Mouse (Mus musculus) liver, embryonic 14.5 days (tissue): ENCODE measurements at regions not wholly inside any gene's neighbourhood (a gene's known extent, or its start where the extent isn't known, plus 50 kb on each side); places are given as distances from the start of the nearest gene placed in this dataset.
"Not testable (repeated sequence)": the region's sequence is repeated elsewhere in the genome, so short reads cannot be mapped to it uniquely, and the experiment has no call there.

Experiments used
- ATAC-seq: fragments of 200-750 bp; cut with Nextera tagmentation; 2 replicates; pipeline ENCODE4 v1.8.0; 2017; ENCODE audit warnings: moderate number of reproducible peaks, mild to moderate bottlenecking, moderate library complexity; ENCODE audit not compliant: insufficient read depth
- DNase-seq, 3 experiments: peaks; one replicate each; pipeline ENCODE4 v3.0.0-alpha.2; 2012 to 2013; ENCODE audit warnings: low read depth in 3 of 3, low spot score in 3 of 3
- H3K27ac ChIP-seq: fragments of 300-500 bp; sonication (generic); 2 replicates; pipeline ENCODE4 v1.5.1; 2014; ENCODE audit warnings: moderate library complexity, mild to moderate bottlenecking, control low read depth, inconsistent platforms
- H3K27me3 ChIP-seq: fragments of 300-500 bp; sonication (generic); 2 replicates; pipeline ENCODE4 v1.6.1; 2014; ENCODE audit warnings: mild to moderate bottlenecking, low read length, moderate library complexity; ENCODE audit not compliant: control insufficient read depth, insufficient read depth
- H3K36me3 ChIP-seq: fragments of 300-500 bp; sonication (generic); replicated peaks from 2 replicates; pipeline ENCODE4 v1.6.1; 2014; ENCODE audit warnings: low read depth; ENCODE audit not compliant: control insufficient read depth, insufficient read depth
- H3K4me1 ChIP-seq, 2 experiments: fragments of 200-500 bp in 1 of 2; fragments of 300-500 bp in 1 of 2; sonication (generic) in 1 of 2; replicated peaks; 2 replicates each; pipeline ENCODE4 v1.6.1; 2012 to 2014; ENCODE audit warnings: antibody characterized with exemption in 1 of 2, inconsistent platforms in 1 of 2, low read length in 1 of 2; ENCODE audit not compliant: control insufficient read depth in 2 of 2, insufficient read depth in 2 of 2
- H3K4me2 ChIP-seq: fragments of 300-500 bp; sonication (generic); 2 replicates; pipeline ENCODE4 v1.6.1; 2014; ENCODE audit warnings: low read depth, mild to moderate bottlenecking, control low read depth, moderate library complexity
- H3K4me3 ChIP-seq, 2 experiments: fragments of 200-500 bp in 1 of 2; fragments of 300-500 bp in 1 of 2; sonication (generic) in 1 of 2; 2 replicates each; pipeline ENCODE4 v1.5.1; 2012 to 2014; ENCODE audit warnings: low read depth in 2 of 2, low read length in 2 of 2, mild to moderate bottlenecking in 2 of 2, control low read depth in 1 of 2, inconsistent platforms in 1 of 2, moderate library complexity in 1 of 2; ENCODE audit not compliant: insufficient read depth in 1 of 2
- H3K9ac ChIP-seq: fragments of 300-500 bp; sonication (generic); replicated peaks from 2 replicates; pipeline ENCODE4 v1.6.1; 2014; ENCODE audit warnings: mild to moderate bottlenecking, control low read depth, moderate library complexity
- H3K9me3 ChIP-seq: fragments of 300-500 bp; sonication (generic); 2 replicates; pipeline ENCODE4 v1.6.1; 2016; ENCODE audit warnings: low read length, mixed read lengths; ENCODE audit not compliant: control insufficient read depth
- CTCF ChIP-seq: IDR thresholded peaks from 2 replicates; pipeline ENCODE4 v1.5.1; 2016; ENCODE audit warnings: antibody characterized with exemption, low read depth, control low read depth
- EP300 ChIP-seq: IDR thresholded peaks from 2 replicates; pipeline ENCODE4 v1.6.1; 2016; ENCODE audit warnings: antibody characterized with exemption, low read depth
- WGBS: fragments of 180-500 bp; shearing (Covaris S2); extraction: QIAGEN DNeasy Blood & Tissue Kit; methylation state at CpG from one replicate; pipeline ENCODE4 v1.1.7; 2014; ENCODE audit not compliant: insufficient replicate concordance; 5-methylcytosine and 5-hydroxymethylcytosine counted together

- H3K9ac ChIP-seq: no peak overlapping the region
- H3K4me2 ChIP-seq: no peak overlapping the region
- DNase-seq: no peak
- no peaks in the 10 kb centered on the region for H3K36me3 ChIP-seq
- no peaks in the 10 kb centered on the region for H3K9me3 ChIP-seq
- no peak for TF ChIP-seq EP300
- TF ChIP-seq CTCF: no peak
- no peak overlapping the region for H3K4me3 ChIP-seq
- 59% methylated on average over 4 of the region's 4 CpGs for WGBS
- H3K4me1 ChIP-seq: no peaks in the 10 kb centered on the region
- no peak for ATAC-seq
- H3K27me3 ChIP-seq: no peaks in the 10 kb centered on the region
- H3K27ac ChIP-seq: no peak overlapping the region
Measured at GRCm38 (mm10) chr17:4876431-4876830, 117.7 kb upstream of the Arid1b start.

- Histone ChIP-seq H3K36me3 (no peaks in the 10 kb centered on the region), H3K27ac (no peak overlapping the region), H3K4me1 (no peaks in the 10 kb centered on the region), H3K9me3 (no peaks in the 10 kb centered on the region), H3K4me3 (no peak overlapping the region), H3K27me3 (no peaks in the 10 kb centered on the region), H3K4me2 (no peak overlapping the region), H3K9ac (no peak overlapping the region)
- ATAC-seq (no peak), DNase-seq (no peak)
- 36% methylated on average over 5 of the region's 5 CpGs for WGBS
- TF ChIP-seq CTCF: no peak
Measured at GRCm38 (mm10) chr17:4881473-4881872, 112.7 kb upstream of the Arid1b start.

DNA sequence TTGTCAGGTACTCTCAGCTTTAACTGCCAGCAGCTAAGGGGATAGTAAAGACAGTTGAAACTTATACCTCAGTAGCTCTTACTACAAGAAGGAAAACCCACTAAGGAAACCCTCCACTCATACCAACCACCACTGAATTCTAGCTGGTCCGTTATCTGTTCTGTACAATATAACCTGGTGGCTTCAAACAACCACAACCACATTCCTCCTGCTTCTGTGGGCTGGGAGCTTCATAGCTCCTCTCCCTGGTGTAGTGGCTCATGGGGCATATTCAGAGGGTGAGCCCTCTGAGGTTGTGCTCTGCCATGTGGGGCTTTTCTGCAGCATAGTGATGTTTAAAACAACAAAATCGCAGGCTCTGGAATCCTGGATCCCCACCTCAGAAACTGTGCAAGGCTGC, 110.0 kb upstream of the Arid1b start:
- Histone ChIP-seq H3K4me2 (no peak overlapping the region), H3K27me3 (no peaks in the 10 kb centered on the region), H3K9me3 (no peaks in the 10 kb centered on the region), H3K4me3 (no peak overlapping the region), H3K27ac (no peak overlapping the region), H3K9ac (no peak overlapping the region), H3K36me3 (no peaks in the 10 kb centered on the region), H3K4me1 (no peaks in the 10 kb centered on the region)
- DNase-seq (no peak), ATAC-seq (no peak)
- WGBS: 49% methylated on average over 2 of the region's 2 CpGs
- no peak for TF ChIP-seq CTCF
- no peak for TF ChIP-seq EP300

DNA sequence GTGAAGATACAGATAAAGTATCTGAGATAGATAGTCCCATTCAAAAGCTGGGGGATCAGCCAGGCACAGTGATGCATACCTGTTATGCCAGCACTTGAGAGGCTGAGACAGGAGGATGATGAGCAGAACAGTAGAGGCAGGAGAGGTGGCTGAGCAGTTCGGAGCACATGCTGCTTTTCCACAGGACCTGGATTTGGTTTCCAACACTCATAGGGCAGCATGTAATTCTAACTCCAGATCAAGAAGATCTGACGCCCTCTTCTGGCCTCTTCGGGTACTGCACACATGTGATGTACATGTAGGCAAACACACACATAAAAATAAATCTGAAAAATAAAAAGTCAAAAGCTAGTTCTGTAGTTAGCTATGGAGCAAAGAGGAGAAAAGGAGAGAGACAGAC, 109.4 kb upstream of the Arid1b start:
- Histone ChIP-seq H3K4me1 (no peaks in the 10 kb centered on the region), H3K27ac (no peak overlapping the region), H3K4me2 (no peak overlapping the region), H3K4me3 (no peak overlapping the region), H3K36me3 (no peaks in the 10 kb centered on the region), H3K9ac (no peak overlapping the region), H3K9me3 (no peaks in the 10 kb centered on the region), H3K27me3 (no peaks in the 10 kb centered on the region)
- TF ChIP-seq EP300 (no peak), CTCF (peak; percentile 55)
- 54% methylated on average over 3 of the region's 3 CpGs for WGBS
- DNase-seq: no peak
- no peak for ATAC-seq

- H3K27me3 ChIP-seq, H3K36me3 ChIP-seq, DNase-seq, H3K9me3 ChIP-seq, H3K4me2 ChIP-seq, ATAC-seq, H3K4me1 ChIP-seq, H3K27ac ChIP-seq, H3K9ac ChIP-seq, H3K4me3 ChIP-seq: not testable (repeated sequence)
- whole genome bisulfite sequencing: 70% methylated on average over 12 of the region's 12 CpGs
Measured at GRCm38 (mm10) chr17:4887331-4887730, 106.8 kb upstream of the Arid1b start.

GRCm38 (mm10) chr17:4889577-4889976, 104.6 kb upstream of the Arid1b start:
- WGBS: 42% methylated on average over 2 of the region's 2 CpGs
- Histone ChIP-seq H3K9me3 (no peaks in the 10 kb centered on the region), H3K4me3 (no peak overlapping the region), H3K27me3 (no peaks in the 10 kb centered on the region), H3K9ac (no peak overlapping the region), H3K36me3 (no peaks in the 10 kb centered on the region), H3K4me1 (no peaks in the 10 kb centered on the region), H3K27ac (no peak overlapping the region), H3K4me2 (no peak overlapping the region)
- DNase-seq (no peak), ATAC-seq (no peak)
- TF ChIP-seq CTCF: peak; percentile 28; the same call in 1 of the 2 replicates
- no peak for TF ChIP-seq EP300
